Mouse (Mus musculus) left cerebral cortex, postnatal 4 days (tissue): Measurements from ENCODE around the gene Tenm4. TPM values are rescaled to one million over a fixed set of nuclear protein-coding genes. Genes with fewer than 3 reads are reported as not detected.

Experiments used
- DNase-seq: peaks from one replicate; pipeline ENCODE4 v3.0.0-alpha.2; 2022
- intact Hi-C: fragments of 180-260 bp; cut with DNase I; formaldehyde crosslinking; loops from one replicate; pipeline ENCODE4 v1.15.1; 2025
- total RNA-seq, 2 experiments: library from RNA; stranded (reverse); gene quantifications; 2 replicates each; pipeline ENCODE4 v1.2.3; 2021

Gene Tenm4
- total RNA-seq, 2 experiments from 2014 or later = 98.0 to 123 TPM

DNA sequence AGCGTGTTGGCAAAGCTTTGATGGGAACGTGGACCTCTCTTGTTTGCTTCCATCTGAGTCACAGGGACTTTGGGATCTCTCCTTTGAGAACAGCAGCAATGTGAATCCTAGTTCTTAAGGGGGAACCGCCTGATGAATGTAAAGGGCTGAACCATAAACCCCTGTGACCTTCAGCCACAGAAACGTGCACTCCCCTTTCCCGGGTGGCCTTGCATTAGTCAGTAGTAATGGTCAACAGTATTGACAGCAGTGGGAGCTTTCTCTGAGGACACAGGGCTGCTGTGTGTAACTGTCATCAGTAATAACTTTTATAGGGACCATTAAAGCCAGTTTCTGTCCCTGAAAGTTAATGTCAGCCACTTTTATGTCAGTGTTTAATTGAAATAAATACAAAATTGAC, 385.7 kb downstream of the Tenm4 start:
- intact Hi-C loops = no loop called here
- no peak for DNase-seq

DNA sequence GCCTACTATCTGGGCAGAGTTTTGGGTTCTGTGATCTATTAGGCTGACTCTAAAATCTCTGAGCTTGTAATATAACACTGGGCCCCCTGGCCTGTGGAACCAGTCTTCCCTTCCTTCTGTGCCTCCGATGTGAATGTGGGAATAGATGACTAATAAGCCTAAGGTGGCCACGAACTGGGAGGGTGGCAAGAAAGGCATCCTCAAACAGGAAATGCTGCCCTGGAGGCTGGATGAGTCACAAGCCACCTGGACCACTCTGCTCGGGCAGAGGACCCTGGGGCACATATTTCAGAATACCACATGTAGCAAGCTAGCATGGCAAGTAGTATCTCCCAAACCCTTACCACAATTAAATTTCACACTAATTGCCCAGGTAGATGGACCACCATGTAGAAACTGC, 391.8 kb downstream of the Tenm4 start:
- intact Hi-C loops = no loop called here
- no peak for DNase-seq

DNA sequence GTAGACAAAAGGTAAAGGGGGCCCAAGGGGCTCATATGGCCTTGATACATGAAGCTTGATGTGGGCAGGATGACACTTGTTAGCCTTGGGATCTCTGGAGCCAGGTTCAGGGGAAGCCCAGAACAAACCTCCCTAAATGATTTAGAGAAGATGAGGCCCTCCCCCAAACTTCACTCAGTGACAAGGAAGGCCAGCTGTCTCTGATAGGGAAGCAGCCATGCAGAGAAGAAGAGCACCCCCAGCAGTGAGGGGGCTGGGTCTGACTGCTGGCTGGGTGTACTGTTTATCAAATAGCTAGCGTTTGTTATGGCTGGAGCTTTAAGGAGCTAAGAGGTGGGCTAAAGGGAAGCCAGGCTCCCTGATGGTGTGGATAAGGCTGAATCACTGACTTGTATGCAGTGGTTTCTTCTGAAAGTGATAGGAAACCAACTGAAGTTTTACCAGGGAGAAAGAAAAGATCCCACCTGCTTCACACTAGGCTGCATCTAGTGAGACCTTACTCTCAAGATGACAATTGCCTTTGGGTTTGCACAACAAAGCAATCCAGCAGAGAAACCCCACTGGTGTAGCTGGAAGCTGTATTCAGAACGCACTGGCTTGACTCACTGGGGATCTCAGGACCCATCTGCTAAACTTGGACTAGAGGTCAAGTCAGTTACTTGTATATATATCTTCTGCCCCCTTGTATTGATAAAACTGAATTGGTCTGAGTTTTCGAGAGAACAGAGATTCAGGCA, 392.5 kb downstream of the Tenm4 start:
- intact Hi-C loops = no loop called here
- DNase-seq = no peak

DNA sequence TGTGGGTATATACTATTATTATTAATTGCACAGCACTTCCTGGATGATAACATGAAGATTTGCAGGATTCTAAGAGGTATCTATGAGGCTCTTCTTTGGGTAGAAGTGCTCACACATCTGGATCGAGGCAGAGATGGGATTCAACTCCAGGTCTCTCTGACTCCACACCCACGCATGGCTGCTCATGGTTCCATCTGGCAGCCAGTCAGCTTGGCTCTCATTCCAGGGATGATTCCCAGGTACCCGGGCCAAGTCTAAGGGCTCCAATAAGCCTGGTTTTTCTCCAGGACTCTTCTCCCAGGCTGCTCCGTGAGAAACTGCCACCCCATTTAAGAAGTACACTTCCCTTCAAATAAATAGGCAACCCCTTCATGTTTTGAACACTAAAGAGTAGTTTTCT, 394.8 kb downstream of the Tenm4 start:
- intact Hi-C loops = no loop called here
- peak; percentile 72 for DNase-seq

DNA sequence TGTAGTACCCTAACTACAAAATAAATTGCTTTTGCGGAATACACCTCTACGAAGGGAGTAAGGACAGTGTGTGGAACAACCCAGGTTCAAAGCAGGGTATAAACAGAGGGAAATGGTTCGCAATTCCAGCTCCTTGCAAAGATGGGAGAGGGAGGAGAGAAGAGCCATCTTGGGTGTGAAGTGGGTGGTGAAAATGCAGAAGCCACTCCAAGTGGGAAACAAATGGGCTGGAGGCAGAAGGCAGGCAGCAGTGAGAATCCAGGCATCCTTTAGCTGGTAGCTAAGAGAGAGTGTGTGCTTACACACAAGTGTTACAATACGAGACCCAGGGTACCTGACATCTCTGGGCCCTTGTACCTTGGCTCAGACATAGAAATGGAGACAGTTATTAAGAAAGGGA, 395.2 kb downstream of the Tenm4 start:
- DNase-seq = no peak
- intact Hi-C loops = no loop called here

DNA sequence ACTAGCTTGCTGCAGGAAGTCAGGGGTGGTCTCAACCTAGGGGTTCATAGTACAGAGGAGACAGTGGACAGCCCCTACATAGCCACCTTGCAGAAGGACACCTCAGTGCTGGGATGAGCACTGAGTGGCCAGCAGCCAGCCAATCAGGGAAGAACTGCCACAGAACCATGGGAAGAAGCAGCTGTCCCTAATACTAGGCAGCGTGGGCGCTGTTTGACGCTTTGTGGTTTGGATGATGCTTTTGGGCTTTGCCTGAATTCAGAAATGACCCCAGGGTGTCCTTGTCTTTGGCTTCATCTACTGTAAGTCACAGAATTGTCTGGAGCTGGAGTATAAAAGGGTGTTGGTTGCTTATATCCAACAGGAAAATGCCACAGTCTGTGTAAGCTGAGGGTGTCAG, 397.0 kb downstream of the Tenm4 start:
- intact Hi-C loops = no loop called here

DNA sequence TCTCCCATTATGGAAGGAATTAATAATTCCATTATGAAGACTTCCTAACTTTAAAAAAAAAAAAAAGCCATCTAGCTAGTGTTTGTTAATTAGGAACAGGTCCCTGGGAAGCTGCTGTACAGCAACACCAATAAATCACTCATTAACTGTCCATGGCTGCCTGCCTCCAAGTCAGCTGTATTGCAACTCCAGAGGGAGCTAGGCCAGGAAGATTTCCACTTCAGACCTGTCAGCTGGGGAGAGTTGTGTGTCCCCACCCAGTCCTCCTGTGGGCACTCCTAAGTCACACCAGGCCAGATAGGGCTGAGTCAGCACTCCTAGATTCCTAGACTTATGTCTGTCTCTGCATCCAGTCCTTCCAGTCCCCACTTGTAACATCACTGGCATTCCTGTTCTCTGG, 399.9 kb downstream of the Tenm4 start:
- DNase-seq = no peak
- intact Hi-C loops = no loop called here

More for the DNA sequence above, 397.0 kb downstream of the Tenm4 start:
- no peak for DNase-seq

DNA sequence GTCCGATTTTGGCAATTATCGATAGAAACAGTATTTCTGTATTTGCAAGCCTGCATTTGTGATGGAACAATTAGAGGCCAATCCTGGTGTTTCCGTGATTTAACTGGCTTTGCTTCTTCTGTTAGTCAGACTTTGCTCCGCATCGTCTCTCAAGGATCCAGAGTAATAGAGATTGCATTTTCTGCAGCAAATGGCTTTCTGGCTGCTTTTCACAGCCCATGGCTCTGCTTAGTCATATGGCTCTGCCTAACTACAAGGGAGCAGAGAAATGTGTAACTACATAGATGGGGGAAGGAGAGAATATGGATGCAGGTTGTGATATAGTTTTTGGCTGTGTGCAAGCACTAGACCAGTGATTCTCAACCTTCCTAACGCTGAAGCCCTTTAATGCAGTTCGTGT, 401.9 kb downstream of the Tenm4 start:
- no peak for DNase-seq
- intact Hi-C loops = no loop called here

DNA sequence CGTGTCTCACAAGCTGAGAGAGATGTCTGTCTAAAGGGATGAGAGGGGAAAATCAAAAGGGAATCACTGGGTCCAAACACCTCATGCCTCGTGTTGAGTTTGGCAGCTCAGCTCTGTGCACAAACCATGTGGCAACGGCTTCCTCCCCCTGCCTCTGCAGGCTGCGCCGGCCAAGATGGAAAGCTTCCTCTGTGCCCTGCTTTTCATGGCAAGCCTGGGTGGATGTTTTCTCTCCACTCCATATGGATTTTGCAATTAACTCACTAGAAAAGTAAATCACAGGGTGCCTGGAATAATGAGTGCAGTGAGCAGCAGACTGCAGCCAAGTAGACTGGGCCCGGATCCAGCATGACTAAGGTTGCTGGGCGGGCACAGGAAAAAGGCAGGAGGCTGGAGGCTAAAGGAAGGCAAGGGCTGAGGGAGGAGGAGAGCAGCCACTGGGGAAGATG, 404.2 kb downstream of the Tenm4 start:
- intact Hi-C loops = no loop called here

DNA sequence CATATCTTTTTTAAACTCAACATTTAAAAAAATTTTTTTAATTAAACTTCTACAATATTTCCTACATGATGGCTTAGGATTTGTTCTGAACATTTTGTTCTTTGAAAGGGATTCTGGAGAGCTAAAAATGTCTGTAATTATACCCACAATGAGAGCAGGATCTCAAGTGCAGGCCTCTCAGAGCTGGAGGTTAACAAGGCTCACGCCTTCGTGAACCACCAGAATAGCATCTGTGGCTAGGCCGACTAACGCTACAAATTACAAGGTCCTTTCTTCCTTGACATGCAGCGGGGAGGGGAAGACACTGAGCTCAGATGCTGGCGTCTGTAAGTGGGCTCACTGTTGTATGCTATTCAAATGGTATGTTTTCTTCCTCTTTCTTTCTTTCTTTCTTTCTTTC, 411.7 kb downstream of the Tenm4 start:
- intact Hi-C loops = no loop called here
- DNase-seq = no peak

More for the DNA sequence above, 404.2 kb downstream of the Tenm4 start:
- peak; percentile 94 for DNase-seq

DNA sequence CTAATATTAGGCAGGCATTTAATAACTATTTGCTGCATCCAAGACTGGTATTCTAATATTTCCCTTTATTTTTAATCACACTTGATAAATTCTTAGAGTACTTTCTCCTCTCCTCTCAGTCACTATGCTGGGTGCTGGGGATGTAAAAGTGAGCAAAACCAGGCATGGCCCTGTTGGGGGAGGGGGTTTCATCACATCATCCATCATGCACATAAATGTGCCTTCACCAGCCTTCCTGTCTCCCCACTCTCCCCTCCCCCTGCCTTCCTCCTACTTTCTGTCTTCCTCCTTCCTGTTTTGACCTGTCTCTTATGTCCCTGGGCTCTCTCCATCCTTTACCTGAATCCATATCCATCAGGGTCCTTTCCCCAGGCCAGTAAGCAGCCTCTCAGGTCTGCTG, 416.4 kb downstream of the Tenm4 start:
- DNase-seq = no peak
- intact Hi-C loops = no loop called here

DNA sequence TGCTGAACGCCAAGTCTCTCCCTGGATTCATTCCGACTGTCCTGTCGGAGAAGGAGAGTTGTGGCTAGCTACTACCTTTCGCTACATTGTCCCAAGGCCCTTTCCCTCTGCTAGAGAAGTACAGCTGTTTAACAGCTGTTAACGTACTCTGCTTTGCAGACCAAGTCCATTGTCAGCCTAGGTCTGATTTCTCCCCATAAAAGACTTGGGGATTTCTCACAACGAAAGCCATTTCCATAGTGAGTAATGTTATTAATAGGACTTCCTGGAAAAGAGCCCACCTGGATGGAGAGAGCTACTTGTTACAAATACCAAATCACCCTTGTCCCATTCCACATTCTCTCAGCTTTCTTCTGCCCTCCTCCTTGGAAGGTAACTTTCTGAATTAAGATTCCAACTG, 417.5 kb downstream of the Tenm4 start:
- intact Hi-C loops = no loop called here
- DNase-seq = no peak

DNA sequence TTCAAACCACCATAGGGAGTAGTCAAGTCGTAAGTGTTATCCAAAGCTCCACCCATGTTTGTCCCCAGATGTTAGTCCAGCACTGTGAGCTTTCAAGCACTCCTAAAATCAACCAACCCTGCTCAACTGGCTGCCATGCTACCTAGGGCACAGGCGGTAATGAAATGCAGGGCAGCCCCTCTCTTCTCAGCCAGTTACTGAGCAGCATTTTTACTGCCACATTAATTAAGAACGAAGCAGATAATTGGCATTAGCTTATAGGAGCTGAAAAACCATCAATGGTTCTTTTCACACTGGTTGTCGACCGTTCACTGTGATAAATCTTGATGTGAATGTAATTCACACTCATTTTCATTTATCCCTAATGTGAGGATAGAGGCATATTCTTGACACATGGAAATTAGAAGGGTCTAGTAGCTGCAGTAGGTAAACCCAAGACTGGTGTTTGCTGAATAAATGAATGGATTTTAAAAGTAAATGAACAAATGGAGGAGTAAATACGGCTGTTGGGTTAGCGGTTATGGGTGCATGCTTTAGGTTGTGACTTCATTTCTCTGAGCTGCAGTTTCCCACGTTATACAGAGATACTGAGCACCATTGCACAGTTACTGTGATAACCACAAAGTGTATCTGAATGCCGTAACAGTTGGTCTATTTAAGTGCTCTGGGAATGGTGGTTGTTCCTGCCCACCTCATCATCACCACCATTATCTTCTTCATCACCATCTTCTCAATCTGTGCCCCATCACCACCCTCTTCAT, 424.7 kb downstream of the Tenm4 start:
- intact Hi-C loops = no loop called here
- no peak for DNase-seq

DNA sequence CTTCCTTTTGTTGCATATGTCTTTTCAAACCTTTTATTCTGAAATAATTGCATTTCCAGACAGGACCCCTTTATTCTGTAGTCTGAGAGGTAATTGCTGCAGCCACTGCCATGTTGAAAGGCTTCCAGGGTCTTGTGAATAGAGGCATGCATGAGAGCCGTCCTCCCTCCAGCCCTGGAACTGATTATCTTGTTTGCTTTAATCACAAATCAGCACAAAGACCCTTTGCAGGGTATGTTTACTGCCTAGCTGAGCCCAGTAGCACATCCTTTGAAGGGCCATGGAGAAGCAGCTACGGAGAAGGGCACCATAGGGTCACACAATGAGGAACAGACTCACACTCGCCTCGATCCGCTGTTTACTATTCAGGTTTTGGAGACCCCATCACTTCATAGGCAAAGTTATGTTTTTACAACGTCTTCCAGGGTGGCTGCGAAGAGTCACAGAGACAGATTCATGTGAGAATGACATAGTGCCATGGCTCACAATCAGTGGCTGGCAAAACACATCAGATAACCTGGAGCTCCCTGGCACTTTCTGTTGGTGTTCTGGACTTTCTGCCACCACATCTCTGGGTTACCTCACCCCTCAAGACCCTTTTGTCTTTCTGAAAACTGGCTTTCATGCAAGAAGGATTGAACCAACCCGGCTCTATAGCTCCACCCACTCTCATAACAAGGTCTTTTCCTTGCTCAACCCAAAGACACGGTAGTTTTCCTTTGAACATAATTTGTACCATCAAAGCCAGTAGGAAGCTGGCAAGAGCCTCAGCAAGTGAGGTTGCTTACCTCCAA, 425.6 kb downstream of the Tenm4 start:
- intact Hi-C loops = no loop called here
- no peak for DNase-seq

DNA sequence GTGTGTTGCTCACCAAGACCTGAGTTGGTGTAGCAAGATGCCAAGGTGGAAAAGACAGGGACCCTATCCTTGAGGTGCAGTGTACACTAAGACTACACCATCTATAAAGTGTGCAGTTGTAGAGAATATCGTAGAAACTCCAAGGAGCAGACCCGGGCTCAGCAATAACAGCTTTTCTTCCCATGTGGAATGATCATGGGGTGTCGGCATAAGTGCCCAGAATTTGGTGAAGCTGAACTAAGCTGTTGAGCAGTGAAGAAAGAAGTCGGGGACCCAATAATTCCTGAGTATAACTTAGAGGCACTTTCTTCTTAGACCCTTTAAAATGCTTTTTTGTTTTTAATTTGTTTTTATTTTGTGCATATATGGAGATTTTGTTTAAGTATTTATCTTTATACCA, 426.8 kb downstream of the Tenm4 start:
- no peak for DNase-seq
- intact Hi-C loops = no loop called here

DNA sequence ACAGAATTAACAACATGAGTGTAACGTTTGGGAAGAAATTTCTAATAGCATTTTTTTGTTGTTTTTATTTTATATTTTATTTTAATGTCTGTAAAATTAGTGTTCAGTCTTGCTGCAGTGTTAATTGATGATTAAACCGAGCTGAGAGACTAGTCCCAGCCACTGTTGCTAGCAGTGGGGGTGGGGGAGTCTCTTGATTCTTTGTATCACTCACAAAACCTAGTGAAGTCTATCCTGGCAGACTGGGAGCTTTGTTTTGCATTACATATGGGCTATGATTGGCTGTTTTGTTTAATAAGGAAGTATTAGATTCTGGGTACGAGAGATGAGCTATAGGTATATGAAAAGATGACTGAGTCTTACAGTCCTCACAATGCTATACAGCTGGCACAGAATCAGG, 428.0 kb downstream of the Tenm4 start:
- intact Hi-C loops = no loop called here
- no peak for DNase-seq

DNA sequence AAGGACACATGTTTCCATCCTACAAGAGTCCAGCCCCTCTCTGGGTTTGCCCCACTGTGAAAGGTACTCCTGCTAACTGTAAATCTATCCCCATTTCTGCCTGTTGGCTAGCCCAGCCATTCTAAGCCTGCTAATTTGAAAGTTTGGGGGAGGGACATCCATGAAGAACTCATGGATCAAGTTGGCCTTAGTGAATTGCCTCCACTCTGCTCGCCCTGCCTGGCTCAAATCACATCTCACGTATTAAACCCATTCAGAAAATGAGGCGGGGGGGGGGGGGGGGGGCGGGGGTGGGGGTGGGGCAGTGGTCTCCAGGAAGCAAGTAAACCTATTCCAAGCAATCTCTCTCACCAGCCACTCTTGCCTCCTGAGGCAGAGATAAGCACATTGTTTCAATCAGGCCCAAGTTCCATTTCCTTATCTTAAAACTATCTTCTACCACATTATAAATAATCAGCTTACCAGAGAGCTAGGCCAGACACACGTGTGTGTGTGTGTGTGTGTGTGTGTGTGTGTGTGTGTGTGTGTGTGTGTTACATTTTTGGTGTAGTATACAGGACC, 429.4 kb downstream of the Tenm4 start:
- DNase-seq = no peak
- intact Hi-C loops = no loop called here

DNA sequence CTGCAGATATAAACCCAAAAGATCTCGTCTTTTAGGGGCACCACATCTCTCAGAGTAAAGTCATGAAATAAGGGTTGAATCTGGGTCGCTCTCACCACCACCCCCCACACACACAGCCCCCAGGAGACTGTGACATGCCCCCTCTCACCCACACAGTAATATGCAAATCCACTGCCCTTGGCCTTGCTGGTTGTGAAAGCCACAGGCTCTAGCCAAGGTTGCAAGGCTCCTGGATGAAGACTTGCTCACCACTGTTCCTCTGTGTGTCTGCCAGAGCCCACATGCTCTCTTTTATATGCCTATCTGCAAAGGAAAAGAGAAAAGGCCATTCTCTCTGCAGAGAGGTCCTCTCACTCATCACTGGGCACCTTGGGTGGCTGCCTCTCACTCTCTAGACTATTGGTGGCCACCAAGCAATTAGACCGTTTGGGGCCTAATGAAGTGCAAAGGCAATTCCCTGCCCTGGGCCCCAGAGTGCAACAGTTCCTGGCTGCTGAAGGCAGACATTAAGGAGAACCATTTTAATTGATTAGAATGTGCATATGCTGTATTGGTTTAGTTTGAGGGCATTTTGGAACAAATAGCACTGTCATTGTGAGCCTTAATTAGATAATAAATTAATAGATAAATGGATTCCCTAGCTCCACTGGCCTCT, 433.2 kb downstream of the Tenm4 start:
- no peak for DNase-seq
- intact Hi-C loops = no loop called here

DNA sequence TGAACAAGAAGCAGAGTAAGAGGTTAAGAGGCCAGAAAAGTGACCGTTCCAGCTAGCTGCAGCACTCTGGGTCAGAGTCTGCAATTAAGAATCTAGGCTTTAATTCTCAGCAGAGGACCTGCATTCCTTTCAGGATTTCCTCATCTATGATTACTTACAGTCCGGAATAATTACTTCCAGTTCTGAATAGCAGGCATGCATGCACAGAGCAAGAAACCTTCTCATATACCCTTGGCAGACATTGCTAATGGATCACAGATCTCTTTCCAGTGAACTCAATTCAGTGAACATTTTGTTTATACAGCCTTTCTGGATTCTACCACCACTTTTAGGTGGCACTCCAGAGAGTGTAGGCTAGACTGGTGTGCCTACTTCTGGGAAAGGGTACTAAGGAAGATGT, 434.3 kb downstream of the Tenm4 start:
- intact Hi-C loops = no loop called here

DNA sequence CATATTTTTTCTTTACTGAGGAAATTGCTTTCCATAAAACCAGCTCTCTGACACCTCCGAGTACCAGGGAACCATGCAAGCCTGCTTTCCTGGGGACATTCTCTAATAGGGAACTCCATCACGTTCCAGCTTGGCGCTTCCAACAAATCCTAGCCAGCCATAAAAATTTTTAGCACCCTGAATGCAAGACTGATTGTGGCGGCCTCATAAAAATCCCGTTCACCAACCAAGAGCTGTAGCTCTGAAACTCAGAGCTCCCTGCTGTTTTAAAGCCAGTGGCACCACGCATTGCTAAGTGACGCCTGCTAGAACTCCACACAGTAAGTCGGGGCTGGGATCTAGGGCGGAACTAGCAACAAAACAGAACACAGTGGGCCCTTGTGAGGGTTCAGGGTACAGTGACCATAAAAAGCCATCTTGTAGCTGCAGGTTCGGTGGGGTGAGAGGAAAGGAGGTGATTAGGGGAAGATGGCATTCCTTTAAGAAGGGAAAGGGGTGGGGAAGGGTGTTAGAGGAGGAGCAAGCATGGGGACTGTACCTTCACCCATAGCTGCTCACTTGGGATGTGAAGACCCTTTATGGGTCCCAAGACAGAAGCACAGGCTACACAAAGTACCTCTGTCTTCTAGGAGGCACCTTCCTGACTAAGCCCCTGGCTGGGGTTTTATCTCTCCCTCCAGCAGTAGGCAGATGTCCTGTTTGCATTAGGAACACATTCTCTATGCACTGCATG, 439.0 kb downstream of the Tenm4 start:
- intact Hi-C loops = no loop called here
- no peak for DNase-seq

More for the DNA sequence above, 434.3 kb downstream of the Tenm4 start:
- no peak for DNase-seq
